Mouse (Mus musculus): ENCODE measurements around the gene Bpgm. TPM values are rescaled to one million over a fixed set of nuclear protein-coding genes. Genes with fewer than 3 reads are reported as not detected.

The Bpgm gene
- polyA plus RNA-seq, 1 experiment from 2014 or later, result 38.1 TPM

GRCm38 (mm10) chr6:34544207-34544602 is 68.2 kb downstream of the Bpgm start:
- Histone ChIP-seq H3K4me3 (ENCODE audit: low read depth, low read length) (no peak overlapping the region), H3K9ac (ENCODE audit: low read length) (no peak overlapping the region), H3K4me1 (replicated peaks; ENCODE audit: control insufficient read depth, insufficient read depth, low read length) (peaks cover 24% of the 10 kb centered on the region), H3K9me3 (ENCODE audit: control insufficient read depth, low read length) (no peaks in the 10 kb centered on the region), H3K4me2 (ENCODE audit: low read length) (no peak overlapping the region; the same call in 1 of the 2 replicates), H3K27me3 (replicated peaks; ENCODE audit: control insufficient read depth, insufficient read depth, low read length) (no peaks in the 10 kb centered on the region), H3K36me3 (ENCODE audit: control insufficient read depth, insufficient read depth, low read length) (no peaks in the 10 kb centered on the region), H3K27ac (ENCODE audit: low read depth) (peak overlapping the region; percentile 83)
- ATAC-seq (replicated peaks; ENCODE audit: low FRiP score, low TSS enrichment, low read depth) (0 out of 2 replicates have a peak, but pooled peaks have one; percentile 13), DNase-seq (ENCODE audit: low spot score) (peak; percentile 50)
- WGBS, result 47% methylated on average over 10 of the region's 10 CpGs

GRCm38 (mm10) chr6:34545286-34545685 is 69.3 kb downstream of the Bpgm start:
- Histone ChIP-seq H3K4me1 (replicated peaks; ENCODE audit: control insufficient read depth, insufficient read depth, low read length) (peaks cover 26% of the 10 kb centered on the region), H3K27ac (ENCODE audit: low read depth) (0 out of 2 replicates have a peak overlapping the region, but pooled peaks have one; percentile 83), H3K4me3 (ENCODE audit: low read depth, low read length) (no peak overlapping the region), H3K9me3 (ENCODE audit: control insufficient read depth, low read length) (no peaks in the 10 kb centered on the region), H3K4me2 (ENCODE audit: low read length) (no peak overlapping the region), H3K27me3 (replicated peaks; ENCODE audit: control insufficient read depth, insufficient read depth, low read length) (no peaks in the 10 kb centered on the region), H3K36me3 (ENCODE audit: control insufficient read depth, insufficient read depth, low read length) (no peaks in the 10 kb centered on the region), H3K9ac (ENCODE audit: low read length) (no peak overlapping the region)
- DNase-seq (ENCODE audit: low spot score), result peak; percentile 36
- WGBS, result 77% methylated on average over 10 of the region's 10 CpGs
- ATAC-seq (replicated peaks; ENCODE audit: low FRiP score, low TSS enrichment, low read depth), result no peak

GRCm38 (mm10) chr6:34548406-34548990 is 72.5 kb downstream of the Bpgm start:
- Histone ChIP-seq H3K4me1 (replicated peaks; ENCODE audit: control insufficient read depth, insufficient read depth, low read length) (peaks cover 24% of the 10 kb centered on the region), H3K9me3 (ENCODE audit: control insufficient read depth, low read length) (peaks cover 4% of the 10 kb centered on the region; the same call in 1 of the 2 replicates), H3K4me3 (ENCODE audit: low read depth, low read length) (no peak overlapping the region), H3K9ac (ENCODE audit: low read length) (no peak overlapping the region), H3K27me3 (replicated peaks; ENCODE audit: control insufficient read depth, insufficient read depth, low read length) (no peaks in the 10 kb centered on the region), H3K27ac (ENCODE audit: low read depth) (peak overlapping the region; percentile 80), H3K36me3 (ENCODE audit: control insufficient read depth, insufficient read depth, low read length) (no peaks in the 10 kb centered on the region), H3K4me2 (ENCODE audit: low read length) (no peak overlapping the region)
- DNase-seq (ENCODE audit: low spot score), result peak; percentile 62
- WGBS, result 31% methylated on average over 13 of the region's 13 CpGs
- 0 out of 2 replicates have a peak, but pooled peaks have one; percentile 48 for ATAC-seq (replicated peaks; ENCODE audit: low FRiP score, low TSS enrichment, low read depth)

GRCm38 (mm10) chr6:34549017-34549416 is 73.0 kb downstream of the Bpgm start:
- Histone ChIP-seq H3K9ac (ENCODE audit: low read length) (no peak overlapping the region), H3K4me1 (replicated peaks; ENCODE audit: control insufficient read depth, insufficient read depth, low read length) (peaks cover 22% of the 10 kb centered on the region), H3K36me3 (ENCODE audit: control insufficient read depth, insufficient read depth, low read length) (no peaks in the 10 kb centered on the region), H3K27ac (ENCODE audit: low read depth) (peak overlapping the region; percentile 80), H3K4me3 (ENCODE audit: low read depth, low read length) (no peak overlapping the region), H3K4me2 (ENCODE audit: low read length) (no peak overlapping the region), H3K27me3 (replicated peaks; ENCODE audit: control insufficient read depth, insufficient read depth, low read length) (no peaks in the 10 kb centered on the region), H3K9me3 (ENCODE audit: control insufficient read depth, low read length) (peaks cover 4% of the 10 kb centered on the region; the same call in 1 of the 2 replicates)
- DNase-seq (ENCODE audit: low spot score) (peak; percentile 61), ATAC-seq (replicated peaks; ENCODE audit: low FRiP score, low TSS enrichment, low read depth) (no peak)
- WGBS, result 39% methylated on average over 2 of the region's 2 CpGs

GRCm38 (mm10) chr6:34552489-34553157 is 76.6 kb downstream of the Bpgm start:
- H3K9ac ChIP-seq (ENCODE audit: low read length), result no peak overlapping the region
- peaks cover 4% of the 10 kb centered on the region; the same call in 1 of the 2 replicates for H3K9me3 ChIP-seq (ENCODE audit: control insufficient read depth, low read length)
- H3K4me1 ChIP-seq (replicated peaks; ENCODE audit: control insufficient read depth, insufficient read depth, low read length), result peaks cover 26% of the 10 kb centered on the region
- no peak overlapping the region for H3K4me3 ChIP-seq (ENCODE audit: low read depth, low read length)
- H3K27ac ChIP-seq (ENCODE audit: low read depth), result no peak overlapping the region
- H3K27me3 ChIP-seq (replicated peaks; ENCODE audit: control insufficient read depth, insufficient read depth, low read length), result no peaks in the 10 kb centered on the region
- 86% methylated on average over 4 of the region's 4 CpGs for WGBS
- no peak for DNase-seq (ENCODE audit: low spot score)
- no peak for ATAC-seq (replicated peaks; ENCODE audit: low FRiP score, low TSS enrichment, low read depth)
- H3K36me3 ChIP-seq (ENCODE audit: control insufficient read depth, insufficient read depth, low read length), result no peaks in the 10 kb centered on the region
- H3K4me2 ChIP-seq (ENCODE audit: low read length), result no peak overlapping the region

- H3K36me3 ChIP-seq (ENCODE audit: control insufficient read depth, insufficient read depth, low read length), result no peaks in the 10 kb centered on the region
- H3K9ac ChIP-seq (ENCODE audit: low read length), result no peak overlapping the region
- H3K27ac ChIP-seq (ENCODE audit: low read depth), result peak overlapping the region; percentile 64
- peaks cover 4% of the 10 kb centered on the region; the same call in 1 of the 2 replicates for H3K9me3 ChIP-seq (ENCODE audit: control insufficient read depth, low read length)
- no peak for DNase-seq (ENCODE audit: low spot score)
- H3K4me2 ChIP-seq (ENCODE audit: low read length), result no peak overlapping the region
- ATAC-seq (replicated peaks; ENCODE audit: low FRiP score, low TSS enrichment, low read depth), result no peak
- 46% methylated on average over 9 of the region's 9 CpGs for WGBS
- peaks cover 29% of the 10 kb centered on the region for H3K4me1 ChIP-seq (replicated peaks; ENCODE audit: control insufficient read depth, insufficient read depth, low read length)
- no peak overlapping the region for H3K4me3 ChIP-seq (ENCODE audit: low read depth, low read length)
- H3K27me3 ChIP-seq (replicated peaks; ENCODE audit: control insufficient read depth, insufficient read depth, low read length), result no peaks in the 10 kb centered on the region
These were observed 78.4 kb downstream of the Bpgm start for GRCm38 (mm10) chr6:34554291-34554997.

Other genes with a start within 250 kb of the Bpgm start
- gene Akr1b3, start 158.7 kb upstream of the Bpgm start, polyA plus RNA-seq (2014; fragmentation: Nextera tagmentation; extraction: Ambion mirVana), result 160 and 170 TPM in 2 replicates
- 6.2 and 6.6 TPM in 2 replicates for gene Akr1b8, start 122.1 kb upstream of the Bpgm start, polyA plus RNA-seq (2014; fragmentation: Nextera tagmentation; extraction: Ambion mirVana)
- gene Akr1b10, start 92.0 kb upstream of the Bpgm start, polyA plus RNA-seq (2014; fragmentation: Nextera tagmentation; extraction: Ambion mirVana), result 17.0 and 17.6 TPM in 2 replicates
- 0.23 TPM in 1 of 2 replicates, not detected in the other for gene Akr1b7, start 63.9 kb upstream of the Bpgm start, polyA plus RNA-seq (2014; fragmentation: Nextera tagmentation; extraction: Ambion mirVana)
- 309 and 368 TPM in 2 replicates for gene Cald1, start 122.3 kb downstream of the Bpgm start, polyA plus RNA-seq (2014; fragmentation: Nextera tagmentation; extraction: Ambion mirVana)

Measured in intestine, embryonic 14.5 days (tissue).